Mouse (Mus musculus) B cell, adult 2 months (primary cell): ENCODE data around the gene Pank2.

ENCODE experiments used
- DNase-seq, 2 experiments: peaks; one replicate each; pipeline ENCODE4 v3.0.0; 2022

Pank2 gene

DNA sequence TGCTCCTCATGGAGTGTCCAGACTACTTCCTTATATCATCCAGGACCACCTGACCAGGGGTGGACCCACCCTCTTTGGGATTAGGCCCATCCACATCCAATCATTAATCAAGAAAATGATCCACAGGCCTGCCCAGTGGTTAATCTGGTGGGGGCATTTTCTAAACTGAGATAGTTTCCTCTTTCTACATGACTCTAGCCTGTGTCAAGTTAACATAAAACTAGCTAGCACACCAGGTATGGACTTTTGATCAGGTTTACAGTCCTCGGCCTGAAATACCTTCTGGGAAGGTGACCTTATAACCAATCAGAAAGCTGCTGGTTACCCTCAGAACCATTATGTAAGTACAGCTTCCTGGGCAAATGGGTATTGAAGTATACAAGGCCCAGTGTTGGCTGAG is 66.7 kb downstream of the Pank2 start:
- no peak for DNase-seq

DNA sequence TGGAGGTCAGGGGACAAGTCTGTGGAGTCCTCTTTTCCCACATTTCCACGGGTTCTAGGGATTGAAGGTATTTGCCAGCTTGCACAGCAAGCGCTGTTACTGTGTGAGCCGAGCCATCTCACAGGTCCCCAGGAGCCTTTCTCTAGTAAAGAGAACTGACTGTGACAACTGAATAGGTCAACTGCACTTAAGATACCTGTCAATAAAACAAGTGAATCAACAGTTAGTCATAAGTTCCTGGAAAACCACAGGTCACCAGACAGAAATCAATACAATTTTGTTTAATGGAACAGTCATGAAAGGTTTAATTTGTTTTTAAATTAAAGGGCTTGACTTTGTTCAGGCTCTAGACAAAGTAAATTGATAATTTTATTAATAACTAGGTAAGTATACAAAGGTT is 68.3 kb downstream of the Pank2 start:
- DNase-seq = no peak

DNA sequence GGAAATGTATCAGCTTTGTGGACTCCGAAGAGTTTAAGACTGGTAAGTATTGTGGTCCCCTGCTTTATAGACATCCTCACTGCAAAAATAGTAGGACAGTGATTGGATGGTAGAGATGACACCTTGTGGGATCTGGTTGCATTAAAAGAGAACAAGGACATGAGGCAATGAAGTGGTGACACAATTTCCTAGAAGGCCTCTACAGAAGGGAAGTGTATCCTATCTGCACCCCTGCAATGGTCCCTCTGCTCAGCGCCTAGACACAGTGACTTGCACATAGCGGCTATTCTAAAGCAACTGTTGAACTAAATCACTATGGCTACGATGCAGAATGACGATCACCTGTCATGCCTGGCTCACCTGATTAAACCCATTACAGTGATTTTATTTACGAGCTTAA is 75.3 kb downstream of the Pank2 start:
- DNase-seq = no peak

DNA sequence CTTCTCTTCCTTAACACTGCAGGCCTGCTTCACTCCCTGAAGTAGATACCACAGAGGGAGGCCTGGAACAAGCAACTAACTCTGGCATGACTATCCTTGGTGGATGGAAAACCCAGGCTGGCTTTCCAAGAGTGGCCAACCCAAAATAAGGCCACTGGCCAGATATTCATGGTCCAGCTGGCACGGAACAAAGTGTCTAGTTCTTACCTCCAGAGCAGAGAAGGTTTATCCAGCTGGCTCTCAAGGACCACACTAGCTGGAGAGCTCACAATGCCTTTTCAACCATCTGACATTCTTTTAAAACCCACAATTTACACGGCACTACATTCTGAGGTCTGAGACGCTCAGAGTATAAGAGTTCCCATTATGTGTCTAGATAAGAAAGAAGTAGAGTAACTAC is 82.2 kb downstream of the Pank2 start:
- no peak for DNase-seq

DNA sequence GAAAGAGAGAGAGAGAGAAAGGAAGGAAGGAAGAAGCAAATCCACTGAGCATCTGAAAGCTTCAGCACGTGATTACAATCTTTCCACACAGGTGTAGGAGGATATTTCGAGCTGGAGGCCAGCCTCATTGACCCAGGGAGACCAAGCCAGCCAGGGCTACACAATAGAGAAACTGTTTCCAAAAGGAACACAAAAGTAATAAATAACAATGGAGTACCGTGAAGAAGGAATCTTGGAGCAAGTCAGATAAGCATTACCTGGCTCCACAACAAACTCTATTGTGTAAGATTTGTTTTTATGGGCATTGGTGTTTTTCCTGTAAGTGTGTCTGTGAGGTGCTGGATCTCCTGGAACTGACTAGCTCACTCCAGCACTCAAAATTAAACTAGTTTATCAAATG is 83.3 kb downstream of the Pank2 start:
- DNase-seq = no peak
